Mouse (Mus musculus) thymus, postnatal 14 days (tissue): ENCODE measurements around the gene Aph1b.

Experiments
- DNase-seq: peaks from one replicate; pipeline ENCODE4 v3.0.0; 2021

Aph1b gene

GRCm38 (mm10) chr9:66736551-66736950, 58.7 kb downstream of the Aph1b start:
- no peak for DNase-seq

GRCm38 (mm10) chr9:66736016-66736415, 59.3 kb downstream of the Aph1b start:
- DNase-seq: no peak

- DNase-seq: no peak
Observed at GRCm38 (mm10) chr9:66735122-66735521, 60.2 kb downstream of the Aph1b start.

GRCm38 (mm10) chr9:66734568-66734967, 60.7 kb downstream of the Aph1b start:
- no peak for DNase-seq

GRCm38 (mm10) chr9:66732791-66733691, 62.2 kb downstream of the Aph1b start:
- peak; percentile 34 for DNase-seq

- DNase-seq: no peak
Observed at GRCm38 (mm10) chr9:66731284-66731683, 64.0 kb downstream of the Aph1b start.

- no peak for DNase-seq
Observed at GRCm38 (mm10) chr9:66730556-66730955, 64.7 kb downstream of the Aph1b start.

- DNase-seq: no peak
Observed at GRCm38 (mm10) chr9:66727333-66727732, 68.0 kb downstream of the Aph1b start.

- DNase-seq: no peak
Observed at GRCm38 (mm10) chr9:66725591-66725990, 69.7 kb downstream of the Aph1b start.
